Mouse (Mus musculus): ENCODE results near the gene Olfr107. TPM values are rescaled to one million over a fixed set of nuclear protein-coding genes. Genes with fewer than 3 reads are reported as not detected.

The Olfr107 gene
- polyA plus RNA-seq (2015; fragmentation: Nextera tagmentation; extraction: Ambion mirVana) = not detected in 2 replicates

GRCm38 (mm10) chr17:37398926-37399325 lies at the start of gene Olfr107:
Gene Olfr107, plus strand, starts transcription at chr17:37399226.

GRCm38 (mm10) chr17:37359282-37359681 lies 39.7 kb upstream of the Olfr107 start, which contains the start of gene Olfr104-ps:
Gene Olfr104-ps, plus strand, starts transcription at chr17:37359582.

GRCm38 (mm10) chr17:37378733-37379132 lies 20.3 kb upstream of the Olfr107 start, which contains the start of gene Olfr105-ps:
Gene Olfr105-ps, plus strand, starts transcription at chr17:37379033.

GRCm38 (mm10) chr17:37390093-37390492 lies 8.9 kb upstream of the Olfr107 start, which contains the start of gene Olfr106-ps:
Gene Olfr106-ps, plus strand, starts transcription at chr17:37390393.

GRCm38 (mm10) chr17:37445180-37445579 lies 46.2 kb downstream of the Olfr107 start, which contains the start of gene Olfr108:
Gene Olfr108, plus strand, starts transcription at chr17:37445480.

Other genes starting within 250 kb of the Olfr107 start
- gene Olfr93, start 237.7 kb upstream of the Olfr107 start, polyA plus RNA-seq (2015; fragmentation: Nextera tagmentation; extraction: Ambion mirVana) = not detected in 2 replicates
- gene Ubd, start 205.3 kb upstream of the Olfr107 start, polyA plus RNA-seq (2015; fragmentation: Nextera tagmentation; extraction: Ambion mirVana) = 0.61 TPM in 1 of 2 replicates, not detected in the other
- not detected in 2 replicates for gene Olfr94, start 198.2 kb upstream of the Olfr107 start, polyA plus RNA-seq (2015; fragmentation: Nextera tagmentation; extraction: Ambion mirVana)
- not detected in 2 replicates for gene Olfr95, start 186.1 kb upstream of the Olfr107 start, polyA plus RNA-seq (2015; fragmentation: Nextera tagmentation; extraction: Ambion mirVana)
- gene Olfr96, start 179.1 kb upstream of the Olfr107 start, polyA plus RNA-seq (2015; fragmentation: Nextera tagmentation; extraction: Ambion mirVana) = not detected in 2 replicates
- gene Olfr97, start 161.9 kb upstream of the Olfr107 start, polyA plus RNA-seq (2015; fragmentation: Nextera tagmentation; extraction: Ambion mirVana) = not detected in 2 replicates
- gene Olfr98, start 135.5 kb upstream of the Olfr107 start, polyA plus RNA-seq (2015; fragmentation: Nextera tagmentation; extraction: Ambion mirVana) = not detected in 2 replicates
- gene H2-M3, start 129.0 kb upstream of the Olfr107 start, polyA plus RNA-seq (2015; fragmentation: Nextera tagmentation; extraction: Ambion mirVana) = 2.7 and 3.8 TPM in 2 replicates
- gene Olfr99, start 115.8 kb upstream of the Olfr107 start, polyA plus RNA-seq (2015; fragmentation: Nextera tagmentation; extraction: Ambion mirVana) = not detected in 2 replicates
- not detected in 2 replicates for gene Olfr101, start 94.9 kb upstream of the Olfr107 start, polyA plus RNA-seq (2015; fragmentation: Nextera tagmentation; extraction: Ambion mirVana)
- not detected in 2 replicates for gene Olfr102, start 82.2 kb upstream of the Olfr107 start, polyA plus RNA-seq (2015; fragmentation: Nextera tagmentation; extraction: Ambion mirVana)
- gene Olfr103, start 59.5 kb upstream of the Olfr107 start, polyA plus RNA-seq (2015; fragmentation: Nextera tagmentation; extraction: Ambion mirVana) = not detected in 2 replicates
- gene Olfr104-ps, start 39.6 kb upstream of the Olfr107 start, polyA plus RNA-seq (2015; fragmentation: Nextera tagmentation; extraction: Ambion mirVana) = not detected in 2 replicates
- not detected in 2 replicates for gene Olfr105-ps, start 20.2 kb upstream of the Olfr107 start, polyA plus RNA-seq (2015; fragmentation: Nextera tagmentation; extraction: Ambion mirVana)
- gene Olfr106-ps, start 8.8 kb upstream of the Olfr107 start, polyA plus RNA-seq (2015; fragmentation: Nextera tagmentation; extraction: Ambion mirVana) = not detected in 2 replicates
- not detected in 2 replicates for gene Olfr108, start 46.3 kb downstream of the Olfr107 start, polyA plus RNA-seq (2015; fragmentation: Nextera tagmentation; extraction: Ambion mirVana)
- not detected in 2 replicates for gene Olfr109, start 59.7 kb downstream of the Olfr107 start, polyA plus RNA-seq (2015; fragmentation: Nextera tagmentation; extraction: Ambion mirVana)
- not detected in 2 replicates for gene H2-M2, start 84.3 kb downstream of the Olfr107 start, polyA plus RNA-seq (2015; fragmentation: Nextera tagmentation; extraction: Ambion mirVana)
- gene Olfr110, start 93.2 kb downstream of the Olfr107 start, polyA plus RNA-seq (2015; fragmentation: Nextera tagmentation; extraction: Ambion mirVana) = not detected in 2 replicates
- gene Olfr111, start 108.8 kb downstream of the Olfr107 start, polyA plus RNA-seq (2015; fragmentation: Nextera tagmentation; extraction: Ambion mirVana) = not detected in 2 replicates
- not detected in 2 replicates for gene Olfr112, start 170.2 kb downstream of the Olfr107 start, polyA plus RNA-seq (2015; fragmentation: Nextera tagmentation; extraction: Ambion mirVana)
- gene Olfr113, start 178.4 kb downstream of the Olfr107 start, polyA plus RNA-seq (2015; fragmentation: Nextera tagmentation; extraction: Ambion mirVana) = not detected in 2 replicates
- gene Olfr114, start 193.5 kb downstream of the Olfr107 start, polyA plus RNA-seq (2015; fragmentation: Nextera tagmentation; extraction: Ambion mirVana) = not detected in 2 replicates
- gene Olfr115, start 227.9 kb downstream of the Olfr107 start, polyA plus RNA-seq (2015; fragmentation: Nextera tagmentation; extraction: Ambion mirVana) = not detected in 2 replicates
- gene Olfr116, start 228.0 kb downstream of the Olfr107 start, polyA plus RNA-seq (2015; fragmentation: Nextera tagmentation; extraction: Ambion mirVana) = not detected in 2 replicates